Mouse (Mus musculus) stomach, embryonic 14.5 days (tissue): Measurements from ENCODE around the gene Tgif1. TPM values are rescaled to one million over a fixed set of nuclear protein-coding genes. Genes with fewer than 3 reads are reported as not detected.
A peak's percentile ranks its signal among the peaks of the same experiment; 100 is the strongest.
"Not testable (repeated sequence)": the region's sequence is repeated elsewhere in the genome, so short reads cannot be mapped to it uniquely, and the experiment has no call there.

ENCODE experiments used
- ATAC-seq: fragments of 200-750 bp; cut with Nextera tagmentation; 2 replicates; pipeline ENCODE4 v1.8.0; 2017; ENCODE audit warnings: low read depth, moderate TSS enrichment; ENCODE audit not compliant: insufficient number of reproducible peaks, insufficient read depth, low FRiP score
- H3K27ac ChIP-seq: fragments of 300-500 bp; sonication (generic); 2 replicates; pipeline ENCODE4 v1.5.1; 2014; ENCODE audit warnings: mild to moderate bottlenecking, low read length, moderate library complexity, mixed read lengths
- H3K27me3 ChIP-seq: fragments of 300-500 bp; sonication (generic); 2 replicates; pipeline ENCODE4 v1.6.1; 2014; ENCODE audit warnings: low read length, control low read depth, mixed read lengths; ENCODE audit not compliant: control insufficient read depth, insufficient read depth
- H3K36me3 ChIP-seq: fragments of 300-500 bp; sonication (generic); 2 replicates; pipeline ENCODE4 v1.6.1; 2014; ENCODE audit warnings: mild to moderate bottlenecking, control low read depth, low read length, moderate library complexity, mixed read lengths; ENCODE audit not compliant: control insufficient read depth, insufficient read depth
- H3K4me1 ChIP-seq: fragments of 300-500 bp; sonication (generic); 2 replicates; pipeline ENCODE4 v1.6.1; 2014; ENCODE audit warnings: low read length, control low read depth, mixed read lengths; ENCODE audit not compliant: control insufficient read depth, insufficient read depth
- H3K4me2 ChIP-seq: fragments of 300-500 bp; sonication (generic); replicated peaks from 2 replicates; pipeline ENCODE4 v1.6.1; 2014; ENCODE audit warnings: low read depth, low read length, control low read depth
- H3K4me3 ChIP-seq: fragments of 300-500 bp; sonication (generic); 2 replicates; pipeline ENCODE4 v1.5.1; 2014; ENCODE audit warnings: low read depth, low read length, control low read depth
- H3K9ac ChIP-seq: fragments of 300-500 bp; sonication (generic); replicated peaks from 2 replicates; pipeline ENCODE4 v1.6.1; 2014; ENCODE audit warnings: low read depth, mild to moderate bottlenecking, control low read depth, low read length, moderate library complexity, mixed read lengths
- H3K9me3 ChIP-seq: fragments of 300-500 bp; sonication (generic); 2 replicates; pipeline ENCODE4 v1.6.1; 2016; ENCODE audit warnings: low read depth, low read length, control low read depth; ENCODE audit not compliant: control insufficient read depth
- WGBS: fragments of 180-500 bp; shearing (Covaris S2); extraction: QIAGEN DNeasy Blood & Tissue Kit; methylation state at CpG from one replicate; pipeline ENCODE4 v1.1.7; 2014; 5-methylcytosine and 5-hydroxymethylcytosine counted together
- polyA plus RNA-seq: library from polyadenylated mRNA; unstranded; fragments of >200 nt; fragmentation: Nextera tagmentation; extraction: Ambion mirVana; gene quantifications from 2 replicates; pipeline ENCODE4 v1.2.1, GENCODE M21; 2014

Gene Tgif1
- polyA plus RNA-seq, 1 experiment from 2014 or later = 65.0 TPM

- H3K4me1 ChIP-seq = peaks cover 12% of the 10 kb centered on the region; the same call in 1 of the 2 replicates
- peak overlapping the region; percentile 56; the same call in 1 of the 2 replicates for H3K27ac ChIP-seq
- H3K27me3 ChIP-seq = no peaks in the 10 kb centered on the region
- H3K9me3 ChIP-seq = no peaks in the 10 kb centered on the region
- 65% methylated on average over 10 of the region's 10 CpGs for WGBS
- H3K9ac ChIP-seq = no peak overlapping the region
- ATAC-seq = no peak
- H3K4me3 ChIP-seq = no peak overlapping the region
- no peak overlapping the region for H3K4me2 ChIP-seq
- peaks cover 33% of the 10 kb centered on the region; the same call in 1 of the 2 replicates for H3K36me3 ChIP-seq
Measured at GRCm38 (mm10) chr17:70844971-70845370, 8.4 kb downstream of the Tgif1 start.

GRCm38 (mm10) chr17:70843252-70843651 lies 10.1 kb downstream of the Tgif1 start:
- Histone ChIP-seq H3K27me3 (no peaks in the 10 kb centered on the region), H3K27ac (no peak overlapping the region), H3K36me3 (peaks cover 33% of the 10 kb centered on the region; the same call in 1 of the 2 replicates), H3K4me2 (no peak overlapping the region), H3K4me1 (peaks cover 12% of the 10 kb centered on the region; the same call in 1 of the 2 replicates), H3K9me3 (no peaks in the 10 kb centered on the region), H3K9ac (no peak overlapping the region), H3K4me3 (no peak overlapping the region)
- no peak for ATAC-seq
- WGBS = 71% methylated on average over 4 of the region's 4 CpGs

DNA sequence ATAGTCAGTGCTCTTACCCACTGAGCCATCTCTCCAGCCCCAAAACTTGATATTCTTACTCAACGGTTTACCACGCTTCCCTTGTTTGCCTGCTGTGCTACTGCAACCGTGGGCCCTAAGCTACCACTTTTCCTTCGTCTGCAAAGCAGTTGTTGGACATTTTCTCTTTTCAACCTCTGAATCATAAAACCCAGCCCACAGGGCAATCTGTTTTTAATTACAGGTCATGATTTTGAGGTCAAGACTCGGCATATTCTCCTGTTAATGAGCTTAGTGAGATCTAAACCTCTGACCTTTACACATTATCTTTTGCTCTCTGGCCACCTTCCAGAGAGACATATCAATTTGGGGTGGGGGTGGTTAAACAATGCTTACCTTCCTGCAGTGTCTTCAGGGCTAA lies 14.8 kb downstream of the Tgif1 start:
- 79% methylated on average over 5 of the region's 5 CpGs for WGBS
- no peaks in the 10 kb centered on the region for H3K9me3 ChIP-seq
- no peak for ATAC-seq

DNA sequence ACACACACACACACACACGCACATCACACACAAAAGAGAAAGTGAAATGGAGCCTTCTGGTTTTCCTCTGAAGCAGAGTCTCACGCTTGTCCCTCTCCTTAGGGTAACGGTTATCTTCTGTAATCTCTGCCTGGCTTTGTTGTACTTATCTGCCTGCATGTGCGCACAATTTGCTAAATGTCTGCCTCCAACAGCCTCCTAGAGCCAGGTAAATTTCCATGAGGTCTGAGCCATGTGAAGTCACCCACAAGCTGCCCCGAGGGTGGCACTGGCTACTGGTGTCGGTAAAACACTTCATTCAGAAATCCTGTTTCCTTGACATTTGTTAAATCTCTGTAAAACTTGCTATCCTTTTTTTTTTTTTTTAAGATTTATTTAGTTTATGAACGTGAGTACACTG lies 15.3 kb downstream of the Tgif1 start:
- Histone ChIP-seq H3K4me3 (no peak overlapping the region), H3K27me3 (no peaks in the 10 kb centered on the region), H3K27ac (no peak overlapping the region), H3K36me3 (peaks cover 5% of the 10 kb centered on the region; the same call in 1 of the 2 replicates), H3K9me3 (no peaks in the 10 kb centered on the region), H3K9ac (no peak overlapping the region), H3K4me2 (no peak overlapping the region), H3K4me1 (0 out of 2 replicates have a peak, but pooled peaks cover 3% of the 10 kb centered on the region)
- 79% methylated on average over 7 of the region's 7 CpGs for WGBS
- no peak for ATAC-seq

More for the DNA sequence above, 14.8 kb downstream of the Tgif1 start:
- no peak overlapping the region for H3K9ac ChIP-seq
- H3K27me3 ChIP-seq = no peaks in the 10 kb centered on the region
- H3K4me2 ChIP-seq = no peak overlapping the region
- no peak overlapping the region for H3K4me3 ChIP-seq
- H3K27ac ChIP-seq = no peak overlapping the region
- peaks cover 10% of the 10 kb centered on the region; the same call in 1 of the 2 replicates for H3K36me3 ChIP-seq
- 0 out of 2 replicates have a peak, but pooled peaks cover 3% of the 10 kb centered on the region for H3K4me1 ChIP-seq

GRCm38 (mm10) chr17:70837474-70837873 lies 15.9 kb downstream of the Tgif1 start:
- not testable (repeated sequence) for H3K27ac ChIP-seq, H3K9me3 ChIP-seq, H3K4me3 ChIP-seq, H3K36me3 ChIP-seq, H3K4me2 ChIP-seq, ATAC-seq, H3K9ac ChIP-seq, H3K4me1 ChIP-seq, H3K27me3 ChIP-seq
- WGBS = 92% methylated on average over 6 of the region's 6 CpGs

DNA sequence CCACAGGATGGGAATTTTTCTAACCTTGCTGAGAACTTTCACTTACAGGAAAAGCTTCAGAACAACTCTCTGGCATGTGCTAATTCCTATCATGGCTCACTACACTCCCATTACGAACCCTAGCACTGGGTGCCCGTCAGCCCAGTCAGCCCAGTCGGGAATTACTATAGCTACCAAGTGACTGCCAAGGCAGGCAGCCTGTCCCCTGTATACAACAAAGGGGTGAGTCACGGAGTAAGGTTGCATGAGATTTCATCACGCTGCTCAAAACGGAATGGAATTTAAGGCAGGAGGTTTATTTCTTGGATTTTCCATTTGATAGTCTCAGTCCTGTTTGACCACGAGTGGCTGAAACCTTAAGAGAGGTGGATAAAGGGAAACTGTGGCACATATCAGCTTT lies 16.5 kb downstream of the Tgif1 start:
- 0 out of 2 replicates have a peak, but pooled peaks cover 3% of the 10 kb centered on the region for H3K4me1 ChIP-seq
- H3K36me3 ChIP-seq = no peaks in the 10 kb centered on the region
- no peak overlapping the region for H3K9ac ChIP-seq
- H3K27me3 ChIP-seq = no peaks in the 10 kb centered on the region
- H3K4me2 ChIP-seq = no peak overlapping the region
- H3K4me3 ChIP-seq = no peak overlapping the region
- H3K9me3 ChIP-seq = no peaks in the 10 kb centered on the region
- no peak overlapping the region for H3K27ac ChIP-seq
- WGBS = 65% methylated on average over 7 of the region's 7 CpGs
- ATAC-seq = no peak

GRCm38 (mm10) chr17:70835071-70835790 lies 18.1 kb downstream of the Tgif1 start:
- peak; percentile 35; the same call in 1 of the 2 replicates for ATAC-seq
- H3K4me1 ChIP-seq = 0 out of 2 replicates have a peak, but pooled peaks cover 3% of the 10 kb centered on the region
- H3K27me3 ChIP-seq = no peaks in the 10 kb centered on the region
- 0 out of 2 replicates have a peak overlapping the region, but pooled peaks have one; percentile 10 for H3K9ac ChIP-seq
- no peaks in the 10 kb centered on the region for H3K36me3 ChIP-seq
- H3K27ac ChIP-seq = 0 out of 2 replicates have a peak overlapping the region, but pooled peaks have one; percentile 0
- 8% methylated on average over 10 of the region's 10 CpGs for WGBS
- H3K9me3 ChIP-seq = no peaks in the 10 kb centered on the region
- H3K4me3 ChIP-seq = peak overlapping the region; percentile 28
- peak overlapping the region; percentile 63 for H3K4me2 ChIP-seq

DNA sequence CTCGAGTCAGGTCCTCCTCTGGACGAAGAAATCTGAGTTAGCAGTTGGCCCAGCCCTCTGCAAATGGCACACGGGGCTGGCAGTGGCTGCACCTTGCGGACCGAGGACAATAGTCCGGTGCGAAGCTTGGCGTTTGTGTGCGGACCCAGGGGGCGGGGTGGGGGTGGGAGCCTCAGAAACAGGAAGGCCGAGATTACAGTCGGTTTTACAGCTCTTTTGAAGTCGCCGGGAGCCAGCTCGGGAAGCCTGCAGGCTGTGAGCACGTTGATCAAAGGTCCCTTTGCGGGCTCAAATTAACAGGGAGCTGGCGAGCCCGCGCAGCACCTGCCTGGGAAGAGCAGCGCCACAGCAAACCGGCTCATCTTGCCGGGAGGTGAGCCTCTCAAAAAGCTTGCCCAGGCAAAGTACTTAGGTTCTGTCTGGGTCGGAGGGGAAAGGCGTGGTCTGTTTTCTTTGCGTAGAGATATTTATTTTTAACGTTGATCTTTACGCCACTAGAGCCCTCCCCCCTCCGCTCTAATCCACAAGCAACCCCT lies 18.8 kb downstream of the Tgif1 start:
- Histone ChIP-seq H3K4me2 (peak overlapping the region; percentile 63), H3K36me3 (no peaks in the 10 kb centered on the region), H3K27ac (peak overlapping the region; percentile 33; the same call in 1 of the 2 replicates), H3K9me3 (no peaks in the 10 kb centered on the region), H3K9ac (0 out of 2 replicates have a peak overlapping the region, but pooled peaks have one; percentile 6), H3K4me3 (peak overlapping the region; percentile 28), H3K4me1 (0 out of 2 replicates have a peak, but pooled peaks cover 3% of the 10 kb centered on the region), H3K27me3 (no peaks in the 10 kb centered on the region)
- WGBS = 3% methylated on average over 29 of the region's 29 CpGs
- peak; percentile 70 for ATAC-seq
